Mouse (Mus musculus) embryonic fibroblast, embryonic 13.5 days (primary cell): ENCODE data around the gene Caly. TPM values are rescaled to one million over a fixed set of nuclear protein-coding genes. Genes with fewer than 3 reads are reported as not detected.

ENCODE experiments used
- H3K27ac ChIP-seq: 2 replicates; pipeline ENCODE4 v1.5.1; 2012; ENCODE audit warnings: low read length, control low read depth, inconsistent platforms; ENCODE audit not compliant: insufficient read depth
- H3K4me1 ChIP-seq: 2 replicates; pipeline ENCODE4 v1.6.1; 2011; ENCODE audit warnings: low read length; ENCODE audit not compliant: control insufficient read depth, insufficient read depth
- H3K4me3 ChIP-seq: 2 replicates; pipeline ENCODE4 v1.5.1; 2011; ENCODE audit warnings: mild to moderate bottlenecking, control low read depth, low read length; ENCODE audit not compliant: insufficient read depth
- CTCF ChIP-seq: IDR thresholded peaks from 2 replicates; pipeline ENCODE4 v1.5.1; 2011; ENCODE audit warnings: mild to moderate bottlenecking, control low read depth, low read length, moderate library complexity, borderline replicate concordance; ENCODE audit not compliant: insufficient read depth
- POLR2A ChIP-seq: IDR thresholded peaks from 2 replicates; pipeline ENCODE4 v1.6.1; 2011; ENCODE audit warnings: low read depth, mild to moderate bottlenecking, control low read depth, low read length, moderate library complexity
- polyA plus RNA-seq: library from polyadenylated mRNA; stranded (reverse); fragments of >200 nt; gene quantifications from 2 replicates; pipeline ENCODE4 v1.2.4, GENCODE M21; 2011; ENCODE audit warnings: low read depth; ENCODE audit not compliant: missing spikeins, insufficient read length

Caly gene
- polyA plus RNA-seq, 1 experiment, result not detected

DNA sequence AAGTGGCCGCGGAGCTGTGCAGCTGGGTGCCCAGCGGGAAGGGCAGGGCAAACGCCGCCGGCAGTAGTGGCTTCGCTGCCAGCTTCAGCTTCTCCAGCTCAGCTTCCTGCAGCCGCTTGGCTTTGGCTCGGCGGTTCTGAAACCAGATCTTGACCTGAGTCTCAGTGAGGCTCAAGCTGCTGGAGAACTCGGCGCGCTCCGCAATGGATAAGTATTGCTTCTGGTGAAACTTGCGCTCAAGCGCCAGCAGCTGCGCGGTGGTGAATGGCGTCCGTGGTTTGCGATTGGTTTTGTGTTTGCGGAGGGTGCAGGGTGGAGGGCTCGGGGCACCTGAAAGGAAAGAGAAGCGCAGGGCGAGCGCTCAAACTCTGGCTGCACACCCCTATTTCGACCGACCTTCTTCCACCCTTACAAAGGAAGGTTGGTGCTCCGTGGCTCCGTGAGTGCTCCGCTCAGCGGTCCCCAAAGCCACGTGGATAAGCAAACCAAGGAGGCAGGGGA lies 34.5 kb downstream of the Caly start:
- no peak for TF ChIP-seq CTCF
- TF ChIP-seq POLR2A, result no peak
- Histone ChIP-seq H3K4me3 (peak overlapping the region; percentile 36), H3K27ac (no peak overlapping the region), H3K4me1 (no peaks in the 10 kb centered on the region; the same call in 1 of the 2 replicates)

DNA sequence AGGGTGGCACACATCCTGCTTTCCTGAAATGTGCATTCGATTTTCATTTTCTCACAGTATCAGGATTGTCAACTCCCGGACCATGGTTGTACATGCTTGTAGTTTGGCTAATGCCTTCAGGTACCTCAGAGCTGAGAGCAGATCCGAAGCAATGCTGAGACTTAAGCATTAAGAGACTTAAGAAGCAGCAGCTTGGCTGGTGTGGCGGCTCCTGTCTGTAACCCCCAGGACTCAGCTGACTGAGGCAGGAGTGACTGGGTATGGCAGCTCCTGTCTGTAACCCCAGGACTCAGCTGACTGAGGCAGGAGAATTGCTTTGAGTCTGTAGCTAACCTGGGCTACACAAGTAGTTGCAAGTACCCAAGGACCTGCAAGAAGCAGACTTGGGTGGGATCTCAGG lies 36.8 kb downstream of the Caly start:
- Histone ChIP-seq H3K4me3 (no peak overlapping the region), H3K27ac (no peak overlapping the region), H3K4me1 (no peaks in the 10 kb centered on the region)
- no peak for TF ChIP-seq POLR2A
- TF ChIP-seq CTCF, result no peak

DNA sequence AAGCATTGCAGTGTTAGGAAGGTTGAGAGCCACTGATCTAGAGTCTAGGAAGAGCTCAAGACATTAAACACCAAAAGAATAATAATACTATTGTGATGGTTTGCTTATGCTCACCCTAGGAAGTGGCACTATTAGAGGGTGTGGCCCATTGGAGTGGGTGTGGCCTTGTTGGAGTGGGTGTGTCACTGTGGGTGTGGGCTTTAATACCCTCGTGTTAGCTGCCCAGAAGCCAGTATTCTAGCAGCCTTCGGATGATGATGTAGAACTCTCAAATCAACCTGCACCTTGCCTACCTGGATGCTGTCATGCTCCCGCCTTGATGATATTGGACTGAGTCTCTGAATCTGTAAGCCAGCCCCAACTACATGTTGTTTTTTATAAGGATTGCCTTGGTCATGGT lies 39.6 kb downstream of the Caly start:
- Histone ChIP-seq H3K27ac (no peak overlapping the region), H3K4me1 (no peaks in the 10 kb centered on the region), H3K4me3 (no peak overlapping the region)
- TF ChIP-seq POLR2A (no peak), CTCF (no peak)

DNA sequence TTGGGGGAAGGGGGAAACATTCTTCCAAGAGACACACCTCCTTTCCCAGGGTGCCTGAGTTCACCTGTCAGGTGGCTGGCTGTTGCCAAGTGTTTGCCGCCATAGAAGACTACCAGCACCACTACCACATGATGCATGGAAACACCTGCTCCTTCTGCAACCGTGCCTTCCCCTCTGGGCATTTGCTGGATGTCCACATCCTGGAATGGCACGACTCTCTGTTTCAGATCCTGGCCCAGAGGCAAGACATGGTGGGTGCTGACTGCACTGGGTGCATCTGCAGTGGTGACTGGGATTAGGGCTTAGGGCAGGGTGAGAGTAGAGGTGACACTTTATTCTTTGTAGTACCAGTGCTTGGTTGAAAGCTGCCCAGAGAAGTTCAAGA lies 45.2 kb downstream of the Caly start:
- Histone ChIP-seq H3K4me1 (no peaks in the 10 kb centered on the region), H3K4me3 (peak overlapping the region; percentile 97), H3K27ac (no peak overlapping the region)
- TF ChIP-seq CTCF, result no peak
- TF ChIP-seq POLR2A, result no peak

DNA sequence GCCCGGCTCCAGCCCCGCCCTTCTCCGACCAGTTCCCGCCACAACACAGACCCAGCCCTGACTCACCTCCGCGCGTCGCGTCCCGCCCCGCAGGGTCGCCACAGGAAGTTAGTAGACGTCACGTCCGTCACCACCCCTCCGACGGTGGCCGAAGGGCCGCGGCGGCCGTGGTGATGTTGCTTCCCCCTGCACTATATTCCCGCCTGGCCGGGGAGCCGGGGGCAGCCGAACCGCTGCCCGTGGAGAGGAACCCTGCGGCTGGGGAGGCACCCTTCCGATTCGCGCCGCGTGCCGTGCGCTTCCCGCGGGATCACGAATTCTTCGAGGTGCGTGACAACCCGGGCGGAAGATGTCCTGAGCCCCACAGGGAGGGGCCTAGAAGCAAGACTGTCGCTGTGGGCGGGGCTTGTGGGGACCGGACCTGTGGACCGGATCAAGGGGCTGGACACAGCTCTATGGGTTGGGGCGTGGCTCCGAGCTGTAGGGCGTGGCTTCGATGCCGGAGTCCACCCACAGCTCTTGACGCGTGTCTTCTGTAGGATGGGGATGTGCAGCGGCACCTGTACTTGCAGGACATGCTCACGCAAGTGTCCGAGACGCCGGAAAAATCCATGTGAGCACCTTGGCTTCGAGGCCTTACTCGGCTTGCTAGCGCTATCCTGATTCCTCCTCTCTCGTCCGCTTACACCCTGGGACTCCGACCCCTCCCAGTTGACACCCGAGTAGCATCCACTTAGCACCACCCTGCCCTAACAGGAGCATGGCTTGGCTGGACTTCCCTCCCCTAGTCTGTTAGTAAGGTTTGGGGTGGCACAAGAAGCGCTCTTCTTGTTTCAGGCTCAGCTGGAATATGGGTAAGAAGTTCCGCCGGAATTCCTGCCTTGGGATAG lies 45.8 kb downstream of the Caly start, which contains the start of the genes Zfp511 and Tubgcp2:
TSS of gene Zfp511 (plus strand) at position 111 of the 890 bp plus-strand sequence.
TSS of gene Tubgcp2 (minus strand) at position 389 of the 890 bp plus-strand sequence.
- TF ChIP-seq CTCF (no peak), POLR2A (0 out of 2 replicates have a peak, but pooled peaks have one; percentile 52)
- Histone ChIP-seq H3K4me3 (peak within 1 kb of the TSS; percentile 97), H3K4me1 (no peaks in the 10 kb centered on the region), H3K27ac (peak within 1 kb of the TSS; percentile 81)

DNA sequence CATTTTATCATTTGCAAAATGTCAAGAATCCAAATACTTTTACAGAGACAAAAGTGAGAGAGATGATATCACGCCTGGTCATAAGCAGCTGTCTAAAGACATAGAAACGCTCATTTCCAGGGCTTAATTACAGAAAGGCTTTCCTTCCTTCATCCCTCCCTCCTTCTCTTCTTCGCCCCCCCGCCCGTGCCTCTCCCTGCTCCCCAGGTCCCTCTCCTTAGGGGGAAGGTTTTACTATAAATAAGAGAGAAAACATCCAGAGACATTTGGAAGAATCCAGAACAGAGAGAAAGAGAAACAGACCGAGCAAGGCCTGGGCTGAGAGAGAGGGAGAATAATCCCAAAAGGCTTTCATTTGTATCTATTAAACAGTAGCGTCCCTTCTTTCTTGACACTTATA lies 46.9 kb downstream of the Caly start:
- H3K4me1 ChIP-seq, result no peaks in the 10 kb centered on the region
- peak overlapping the region; percentile 97 for H3K4me3 ChIP-seq
- no peak for TF ChIP-seq POLR2A
- no peak for TF ChIP-seq CTCF
- H3K27ac ChIP-seq, result no peak overlapping the region

DNA sequence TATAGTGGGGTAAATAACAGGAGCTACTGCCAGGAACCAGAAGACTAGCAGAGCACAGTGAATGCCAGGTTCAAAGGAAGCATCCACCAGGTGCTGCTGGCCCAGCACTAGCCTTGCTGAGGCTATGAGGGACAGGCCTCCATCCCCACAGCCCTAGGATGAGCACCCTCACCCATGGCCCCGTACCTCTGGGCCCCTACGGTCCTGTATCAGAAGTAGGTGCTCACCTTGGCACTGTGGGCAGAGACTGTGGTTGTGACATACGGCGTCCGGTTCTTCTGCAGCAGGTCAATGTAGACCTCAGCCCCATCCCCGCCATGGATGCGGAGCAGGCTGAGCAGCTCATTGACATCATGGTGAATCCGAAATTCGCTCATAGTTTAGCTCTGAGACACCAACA lies 49.0 kb downstream of the Caly start:
- no peaks in the 10 kb centered on the region for H3K4me1 ChIP-seq
- no peak overlapping the region for H3K4me3 ChIP-seq
- TF ChIP-seq POLR2A (no peak), CTCF (no peak)
- H3K27ac ChIP-seq, result no peak overlapping the region

DNA sequence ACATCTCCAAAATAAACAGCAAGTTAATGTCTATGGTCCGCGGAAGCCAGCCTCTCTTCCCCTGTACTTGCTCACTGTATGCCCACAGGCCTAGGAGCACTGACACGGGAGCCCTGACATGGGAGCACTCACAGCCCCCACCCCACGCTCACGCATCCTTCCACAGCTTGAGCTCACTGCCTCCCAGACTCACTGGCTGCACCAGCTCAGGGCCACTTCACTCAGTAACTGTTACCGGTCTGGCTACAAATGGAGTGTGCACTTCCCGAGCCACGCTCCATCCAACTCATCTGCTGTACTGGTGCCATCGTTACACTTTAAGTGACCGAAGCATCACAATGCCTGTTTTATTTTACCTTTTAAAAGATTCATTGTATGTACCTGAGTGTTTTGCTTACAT lies 50.0 kb downstream of the Caly start:
- Histone ChIP-seq H3K4me3 (no peak overlapping the region), H3K4me1 (no peaks in the 10 kb centered on the region), H3K27ac (no peak overlapping the region)
- TF ChIP-seq CTCF, result no peak
- TF ChIP-seq POLR2A, result no peak

DNA sequence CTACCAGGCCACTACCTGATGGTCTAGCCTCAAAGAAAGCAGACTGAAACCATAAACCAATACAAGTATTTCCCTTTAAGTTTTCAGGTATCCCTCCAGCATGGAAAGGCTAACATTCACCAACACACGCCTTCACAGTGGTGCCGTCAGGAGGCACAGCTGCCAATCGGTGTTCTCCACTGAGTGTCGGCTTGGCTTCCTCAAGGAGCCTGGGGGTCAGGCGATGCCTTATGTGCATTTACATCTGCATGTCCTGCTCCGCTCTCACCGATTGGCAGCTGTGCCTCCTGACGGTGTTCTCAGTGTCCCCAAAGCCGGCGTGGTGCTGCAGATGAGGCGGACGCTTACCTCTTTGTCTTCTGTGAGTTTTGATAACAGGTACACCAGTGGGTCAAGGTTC lies 50.6 kb downstream of the Caly start:
- no peak overlapping the region for H3K27ac ChIP-seq
- TF ChIP-seq POLR2A, result no peak
- no peak for TF ChIP-seq CTCF
- H3K4me3 ChIP-seq, result no peak overlapping the region
- no peaks in the 10 kb centered on the region for H3K4me1 ChIP-seq

Other genes starting within 250 kb of the Caly start
- gene Adgra1, start 248.4 kb downstream of the Caly start, polyA plus RNA-seq, result 1.0 and 1.3 TPM in 2 replicates
- gene Kndc1, start 187.9 kb downstream of the Caly start, polyA plus RNA-seq, result not detected in 2 replicates
- not detected in 2 replicates for gene Utf1, start 138.8 kb downstream of the Caly start, polyA plus RNA-seq
- gene 6430531B16Rik, start 103.8 kb downstream of the Caly start, polyA plus RNA-seq, result not detected in 2 replicates
- 9.0 and 17.4 TPM in 2 replicates for gene Adam8, start 90.0 kb downstream of the Caly start, polyA plus RNA-seq
- 19.8 and 21.0 TPM in 2 replicates for gene Zfp511, start 46.2 kb downstream of the Caly start, polyA plus RNA-seq
- 29.9 and 38.5 TPM in 2 replicates for gene Tubgcp2, start 45.9 kb downstream of the Caly start, polyA plus RNA-seq
- not detected in 2 replicates for gene Msx3, start 33.5 kb downstream of the Caly start, polyA plus RNA-seq
- gene Prap1, start 10.8 kb upstream of the Caly start, polyA plus RNA-seq, result not detected in 2 replicates
- gene Fuom, start 19.9 kb upstream of the Caly start, polyA plus RNA-seq, result 15.1 and 29.3 TPM in 2 replicates
- gene Paox, start 33.3 kb upstream of the Caly start, polyA plus RNA-seq, result 8.9 and 9.8 TPM in 2 replicates
- 85.2 and 95.9 TPM in 2 replicates for gene Echs1, start 33.9 kb upstream of the Caly start, polyA plus RNA-seq
- gene Mtg1, start 55.0 kb upstream of the Caly start, polyA plus RNA-seq, result 18.0 and 19.7 TPM in 2 replicates
- gene Sprn, start 72.3 kb upstream of the Caly start, polyA plus RNA-seq, result 0.16 TPM in 1 of 2 replicates, not detected in the other
- not detected in 2 replicates for gene Olfr522, start 82.2 kb upstream of the Caly start, polyA plus RNA-seq
- not detected in 2 replicates for gene Olfr523, start 90.7 kb upstream of the Caly start, polyA plus RNA-seq
- gene Olfr524, start 123.4 kb upstream of the Caly start, polyA plus RNA-seq, result not detected in 2 replicates
- not detected in 2 replicates for gene Cd163l1, start 135.7 kb upstream of the Caly start, polyA plus RNA-seq
- gene 5830411N06Rik, start 164.7 kb upstream of the Caly start, polyA plus RNA-seq, result not detected in 2 replicates
- not detected in 2 replicates for gene Olfr525, start 238.3 kb upstream of the Caly start, polyA plus RNA-seq